Mouse (Mus musculus) forebrain, embryonic 15.5 days (tissue): ENCODE results near the gene Zswim3. TPM values are rescaled to one million over a fixed set of nuclear protein-coding genes. Genes with fewer than 3 reads are reported as not detected.

Experiments used
- ATAC-seq: fragments of 200-750 bp; cut with Nextera tagmentation; replicated peaks from 2 replicates; pipeline ENCODE4 v1.8.0; 2017; ENCODE audit warnings: mild to moderate bottlenecking, moderate TSS enrichment, moderate library complexity
- H3K27ac ChIP-seq: fragments of 300-500 bp; sonication (generic); replicated peaks from 2 replicates; pipeline ENCODE4 v1.5.1; 2015; ENCODE audit warnings: mild to moderate bottlenecking, inconsistent platforms
- H3K27me3 ChIP-seq: fragments of 300-500 bp; sonication (generic); 2 replicates; pipeline ENCODE4 v1.6.1; 2015; ENCODE audit warnings: inconsistent platforms
- H3K36me3 ChIP-seq: fragments of 300-500 bp; sonication (generic); 2 replicates; pipeline ENCODE4 v1.6.1; 2015; ENCODE audit warnings: mild to moderate bottlenecking, inconsistent platforms
- H3K4me1 ChIP-seq: fragments of 300-500 bp; sonication (generic); 2 replicates; pipeline ENCODE4 v1.6.1; 2015; ENCODE audit warnings: inconsistent platforms
- H3K4me2 ChIP-seq: fragments of 300-500 bp; sonication (generic); replicated peaks from 2 replicates; pipeline ENCODE4 v1.6.1; 2015; ENCODE audit warnings: mild to moderate bottlenecking, inconsistent platforms
- H3K4me3 ChIP-seq: fragments of 300-500 bp; sonication (generic); 2 replicates; pipeline ENCODE4 v1.5.1; 2015; ENCODE audit warnings: mild to moderate bottlenecking, inconsistent platforms
- H3K9ac ChIP-seq: fragments of 300-500 bp; sonication (generic); replicated peaks from 2 replicates; pipeline ENCODE4 v1.6.1; 2015; ENCODE audit warnings: mild to moderate bottlenecking, inconsistent platforms
- H3K9me3 ChIP-seq: fragments of 300-500 bp; sonication (generic); 2 replicates; pipeline ENCODE4 v1.6.1; 2016; ENCODE audit warnings: inconsistent platforms
- WGBS: fragments of 180-500 bp; shearing (Covaris S2); methylation state at CpG from one replicate; pipeline ENCODE4 v1.1.7; 2015; ENCODE audit warnings: mixed read lengths; 5-methylcytosine and 5-hydroxymethylcytosine counted together
- polyA plus RNA-seq: library from polyadenylated mRNA; unstranded; fragments of >200 nt; fragmentation: Nextera tagmentation; extraction: Ambion mirVana; gene quantifications from 2 replicates; pipeline ENCODE4 v1.2.1, GENCODE M21; 2015

Zswim3 gene
- polyA plus RNA-seq, 1 experiment from 2014 or later: 14.5 TPM

DNA sequence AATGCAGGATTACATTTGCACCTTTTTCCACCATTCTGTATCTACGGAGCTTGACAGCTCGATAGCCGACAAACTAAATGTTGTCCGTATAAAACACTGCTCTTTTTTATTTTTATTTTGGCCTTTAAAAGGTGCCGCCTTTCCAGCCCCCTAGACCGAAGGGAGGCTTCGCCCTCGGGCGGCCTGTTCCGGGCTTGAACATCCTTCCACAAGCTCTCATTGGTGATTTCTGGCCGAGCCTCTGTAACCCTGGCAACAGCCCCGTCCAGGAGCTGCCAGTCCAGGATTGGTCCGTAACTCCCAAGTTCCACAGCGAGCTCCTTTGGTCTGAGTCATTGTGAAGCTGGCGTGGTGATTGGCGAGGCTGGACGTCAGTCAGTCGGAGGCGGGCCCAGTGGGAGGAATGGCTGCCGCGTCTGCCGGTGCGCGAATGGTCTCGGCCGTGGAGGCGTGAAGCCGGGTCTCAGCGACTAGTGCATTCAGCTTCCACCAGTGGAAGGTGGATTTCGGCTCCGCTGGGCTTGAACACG, 17.8 kb downstream of the Zswim3 start, which contains the start of gene Zswim1:
Zswim1 (plus strand) TSS at position 51 of the 530 bp plus-strand sequence.
- peak within 1 kb of the TSS; percentile 75 for H3K9ac ChIP-seq
- no peaks in the 10 kb centered on the region for H3K27me3 ChIP-seq
- peak within 1 kb of the TSS; percentile 88 for H3K27ac ChIP-seq
- H3K4me1 ChIP-seq: peaks cover 23% of the 10 kb centered on the region
- H3K36me3 ChIP-seq: peaks cover 44% of the 10 kb centered on the region
- no peaks in the 10 kb centered on the region for H3K9me3 ChIP-seq
- peak within 1 kb of the TSS; percentile 66 for H3K4me2 ChIP-seq
- peak within 1 kb of the TSS; percentile 73 for H3K4me3 ChIP-seq
- ATAC-seq: peak; percentile 99
- WGBS: under 1% methylated on average over 32 of the region's 32 CpGs

- peaks cover 44% of the 10 kb centered on the region for H3K36me3 ChIP-seq
- no peaks in the 10 kb centered on the region for H3K27me3 ChIP-seq
- WGBS: under 1% methylated on average over 10 of the region's 10 CpGs
- peak overlapping the region; percentile 75 for H3K9ac ChIP-seq
- peak overlapping the region; percentile 66 for H3K4me2 ChIP-seq
- peaks cover 23% of the 10 kb centered on the region for H3K4me1 ChIP-seq
- peak; percentile 71 for ATAC-seq
- H3K4me3 ChIP-seq: peak overlapping the region; percentile 73
- H3K27ac ChIP-seq: peak overlapping the region; percentile 88
- H3K9me3 ChIP-seq: no peaks in the 10 kb centered on the region
These were observed 18.3 kb downstream of the Zswim3 start for GRCm38 (mm10) chr2:164823181-164823585.

- WGBS: 88% methylated on average over 4 of the region's 4 CpGs
- no peaks in the 10 kb centered on the region for H3K9me3 ChIP-seq
- no peaks in the 10 kb centered on the region for H3K27me3 ChIP-seq
- H3K4me2 ChIP-seq: peak overlapping the region; percentile 66
- no peak for ATAC-seq
- H3K9ac ChIP-seq: no peak overlapping the region
- no peak overlapping the region for H3K4me3 ChIP-seq
- H3K4me1 ChIP-seq: peaks cover 23% of the 10 kb centered on the region
- H3K36me3 ChIP-seq: peaks cover 44% of the 10 kb centered on the region
- no peak overlapping the region for H3K27ac ChIP-seq
These were observed 19.1 kb downstream of the Zswim3 start for GRCm38 (mm10) chr2:164823969-164824368.

GRCm38 (mm10) chr2:164825521-164825920, 20.6 kb downstream of the Zswim3 start:
- Histone ChIP-seq H3K27ac (no peak overlapping the region), H3K4me3 (no peak overlapping the region), H3K4me2 (no peak overlapping the region), H3K36me3 (peaks cover 40% of the 10 kb centered on the region), H3K9ac (no peak overlapping the region), H3K4me1 (peaks cover 23% of the 10 kb centered on the region), H3K9me3 (no peaks in the 10 kb centered on the region), H3K27me3 (no peaks in the 10 kb centered on the region)
- WGBS: 94% methylated on average over 17 of the region's 17 CpGs
- no peak for ATAC-seq

GRCm38 (mm10) chr2:164827146-164827850, 22.4 kb downstream of the Zswim3 start:
- WGBS: 90% methylated on average over 16 of the region's 16 CpGs
- Histone ChIP-seq H3K27ac (no peak overlapping the region), H3K27me3 (no peaks in the 10 kb centered on the region), H3K4me3 (no peak overlapping the region), H3K9me3 (no peaks in the 10 kb centered on the region), H3K36me3 (peaks cover 28% of the 10 kb centered on the region), H3K9ac (no peak overlapping the region), H3K4me2 (no peak overlapping the region), H3K4me1 (peaks cover 18% of the 10 kb centered on the region)
- no peak for ATAC-seq

DNA sequence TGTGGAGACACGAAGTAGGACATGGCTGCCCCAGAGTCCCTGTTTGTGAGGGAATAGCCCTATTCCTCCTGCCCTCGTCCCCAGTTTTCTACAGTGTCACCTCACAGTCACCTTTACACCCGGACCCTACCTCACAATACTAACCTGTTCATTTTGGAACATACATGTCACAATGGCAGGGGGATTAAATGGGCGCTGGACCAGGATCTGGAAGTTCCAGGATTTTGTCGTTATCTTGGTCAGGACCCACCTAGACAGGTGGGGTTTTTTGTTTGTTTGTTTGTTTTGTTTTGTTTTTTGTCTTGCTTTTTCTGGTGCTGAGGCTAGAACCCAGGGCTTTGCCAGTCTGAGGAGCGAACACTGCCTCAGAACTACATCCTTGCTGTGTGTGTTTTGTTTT, 23.5 kb downstream of the Zswim3 start, which contains the start of gene Spata25:
Spata25 (minus strand) TSS at position 101 of the 400 bp plus-strand sequence.
- H3K4me1 ChIP-seq: peaks cover 21% of the 10 kb centered on the region
- no peak within 1 kb of the TSS for H3K4me2 ChIP-seq
- H3K4me3 ChIP-seq: no peak within 1 kb of the TSS
- no peaks in the 10 kb centered on the region for H3K27me3 ChIP-seq
- no peak within 1 kb of the TSS for H3K27ac ChIP-seq
- no peak within 1 kb of the TSS for H3K9ac ChIP-seq
- H3K9me3 ChIP-seq: no peaks in the 10 kb centered on the region
- WGBS: 83% methylated on average over 6 of the region's 6 CpGs
- ATAC-seq: no peak
- peaks cover 28% of the 10 kb centered on the region for H3K36me3 ChIP-seq

DNA sequence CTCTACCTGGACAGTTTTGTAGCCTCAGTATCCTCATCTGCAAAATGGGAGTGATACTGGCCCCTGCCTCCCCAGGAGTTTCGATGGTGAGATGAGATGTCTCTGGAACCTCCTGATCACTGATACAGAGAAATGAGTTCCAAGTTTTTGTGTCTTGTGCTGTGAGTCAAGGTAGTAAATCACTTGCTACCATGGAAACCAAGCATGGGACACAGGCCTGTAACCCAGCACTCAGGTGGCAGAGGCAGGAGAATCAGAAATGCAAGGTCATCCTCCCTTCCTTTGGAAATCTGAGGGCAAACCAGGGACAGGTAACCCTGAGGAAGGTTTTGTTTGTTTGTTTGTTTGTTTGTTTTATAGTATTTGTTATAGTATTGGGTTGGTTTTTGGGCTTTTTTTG, 24.2 kb downstream of the Zswim3 start:
- Histone ChIP-seq H3K9me3 (no peaks in the 10 kb centered on the region), H3K27ac (no peak overlapping the region), H3K4me3 (no peak overlapping the region), H3K4me1 (peaks cover 16% of the 10 kb centered on the region), H3K36me3 (peaks cover 28% of the 10 kb centered on the region), H3K27me3 (no peaks in the 10 kb centered on the region), H3K9ac (no peak overlapping the region), H3K4me2 (no peak overlapping the region)
- ATAC-seq: no peak
- 97% methylated on average over 1 of the region's 1 CpGs for WGBS

GRCm38 (mm10) chr2:164831029-164831428, 26.1 kb downstream of the Zswim3 start:
- no peak overlapping the region for H3K4me2 ChIP-seq

GRCm38 (mm10) chr2:164832032-164832747, 27.3 kb downstream of the Zswim3 start:
- peak overlapping the region; percentile 82 for H3K27ac ChIP-seq
- H3K36me3 ChIP-seq: peaks cover 4% of the 10 kb centered on the region
- peak overlapping the region; percentile 81 for H3K4me3 ChIP-seq
- H3K9ac ChIP-seq: peak overlapping the region; percentile 73
- peaks cover 23% of the 10 kb centered on the region for H3K4me1 ChIP-seq
- H3K9me3 ChIP-seq: no peaks in the 10 kb centered on the region
- no peak; the same call in 1 of the 2 replicates for ATAC-seq
- H3K27me3 ChIP-seq: no peaks in the 10 kb centered on the region
- WGBS: 61% methylated on average over 16 of the region's 16 CpGs
- peak overlapping the region; percentile 100 for H3K4me2 ChIP-seq

More at GRCm38 (mm10) chr2:164831029-164831428, 26.1 kb downstream of the Zswim3 start:
- H3K27ac ChIP-seq: no peak overlapping the region
- H3K9me3 ChIP-seq: no peaks in the 10 kb centered on the region
- H3K4me1 ChIP-seq: peaks cover 23% of the 10 kb centered on the region
- 86% methylated on average over 10 of the region's 10 CpGs for WGBS
- H3K36me3 ChIP-seq: peaks cover 15% of the 10 kb centered on the region
- ATAC-seq: no peak
- H3K9ac ChIP-seq: no peak overlapping the region
- no peak overlapping the region for H3K4me3 ChIP-seq
- no peaks in the 10 kb centered on the region for H3K27me3 ChIP-seq

GRCm38 (mm10) chr2:164832748-164833301, 27.9 kb downstream of the Zswim3 start, which contains the start of gene Ctsa:
Gene Ctsa (plus strand): TSS chr2:164832873.
- peak within 1 kb of the TSS; percentile 81 for H3K4me3 ChIP-seq
- H3K9ac ChIP-seq: peak within 1 kb of the TSS; percentile 73
- no peaks in the 10 kb centered on the region for H3K9me3 ChIP-seq
- peaks cover 3% of the 10 kb centered on the region; the same call in 1 of the 2 replicates for H3K36me3 ChIP-seq
- peak; percentile 79 for ATAC-seq
- H3K4me2 ChIP-seq: peak within 1 kb of the TSS; percentile 100
- under 1% methylated on average over 35 of the region's 35 CpGs for WGBS
- peaks cover 23% of the 10 kb centered on the region for H3K4me1 ChIP-seq
- H3K27ac ChIP-seq: peak within 1 kb of the TSS; percentile 82
- no peaks in the 10 kb centered on the region for H3K27me3 ChIP-seq

- Histone ChIP-seq H3K27ac (peak within 1 kb of the TSS; percentile 82), H3K9ac (peak within 1 kb of the TSS; percentile 73), H3K27me3 (no peaks in the 10 kb centered on the region), H3K9me3 (no peaks in the 10 kb centered on the region), H3K4me3 (peak within 1 kb of the TSS; percentile 81), H3K4me2 (peak within 1 kb of the TSS; percentile 100), H3K36me3 (peaks cover 9% of the 10 kb centered on the region), H3K4me1 (peaks cover 23% of the 10 kb centered on the region)
- WGBS: under 1% methylated on average over 31 of the region's 31 CpGs
- peak; percentile 65 for ATAC-seq
These were observed 28.5 kb downstream of the Zswim3 start, which contains the start of gene Neurl2 for GRCm38 (mm10) chr2:164833314-164833959. Gene Neurl2 (minus strand): TSS chr2:164833456.
